Mouse (Mus musculus): ENCODE measurements around the gene Srek1ip1.

Srek1ip1 gene

GRCm38 (mm10) chr13:104843295-104844089 is 51.2 kb downstream of the Srek1ip1 start:
- no peak for DNase-seq (ENCODE audit: low read depth)

- DNase-seq (ENCODE audit: low read depth), result no peak
Observed at GRCm38 (mm10) chr13:104853645-104854044, 61.4 kb downstream of the Srek1ip1 start.

- DNase-seq (ENCODE audit: low read depth), result no peak
Observed at GRCm38 (mm10) chr13:104863127-104863979, 71.1 kb downstream of the Srek1ip1 start, which contains the start of gene Shisal2b. Gene Shisal2b, minus strand, starts transcription at chr13:104863893.

- no peak for DNase-seq (ENCODE audit: low read depth)
Observed at GRCm38 (mm10) chr13:104866726-104867125, 74.4 kb downstream of the Srek1ip1 start.

- DNase-seq (ENCODE audit: low read depth), result no peak
Observed at GRCm38 (mm10) chr13:104869907-104870306, 77.6 kb downstream of the Srek1ip1 start.

GRCm38 (mm10) chr13:104878508-104878907 is 86.2 kb downstream of the Srek1ip1 start:
- DNase-seq (ENCODE audit: low read depth), result no peak

GRCm38 (mm10) chr13:104883566-104884249 is 91.4 kb downstream of the Srek1ip1 start:
- DNase-seq (ENCODE audit: low read depth), result no peak

GRCm38 (mm10) chr13:104886308-104887032 is 94.2 kb downstream of the Srek1ip1 start:
- DNase-seq (ENCODE audit: low read depth), result no peak

Data from naive thymus-derived CD4-positive, alpha-beta T cell, adult 2 months (primary cell).